In genomic region chr12:10189746-10190145, GRCm38 (mm10) we compare ENCODE assay signal across 28 mouse cellular contexts.
DNase-seq lines count a peak whose midpoint lies in the region; ATAC-seq and TF ChIP-seq lines count a peak whose summit lies in the region.
"Had no signal": no experiment of that assay in that cellular context is flagged by ENCODE, and none has a peak within 500 bp of the region (broad histone marks: within the 10 kb centered on the region; RNA-seq: fewer than 3 reads in every experiment).

No protein-coding gene starts in this region.

- H3K27me3 ChIP-seq in liver, adult 2 months (ENCODE audit: control insufficient read depth, insufficient read depth, low read length) = no peaks in the 10 kb centered on the region
- H3K27me3 ChIP-seq: CH12.LX; embryonic facial prominence, embryonic 13.5 days; forebrain, embryonic 12.5 days; forebrain, embryonic 15.5 days; heart, embryonic 13.5 days had no signal

- no peaks in the 10 kb centered on the region for H3K79me2 ChIP-seq in liver, adult 2 months (ENCODE audit: control insufficient read depth, insufficient read depth, low read length)

- no peaks in the 10 kb centered on the region for H3K36me3 ChIP-seq in liver, adult 2 months (ENCODE audit: control insufficient read depth, insufficient read depth, low read length)
- H3K36me3 ChIP-seq: embryonic facial prominence, embryonic 10.5 days; embryonic facial prominence, embryonic 13.5 days; forebrain, embryonic 12.5 days; forebrain, embryonic 15.5 days; G1E; heart, embryonic 13.5 days had no signal

- no peak overlapping the region for H3K4me3 ChIP-seq in liver, adult 2 months (ENCODE audit: insufficient read depth, low read depth, low read length)
- H3K4me3 ChIP-seq: embryonic facial prominence, embryonic 10.5 days; embryonic facial prominence, embryonic 13.5 days; erythroblast, embryonic 14.5 days; forebrain, embryonic 12.5 days; forebrain, embryonic 15.5 days; heart, embryonic 13.5 days had no signal

- H3K27ac ChIP-seq in liver, adult 2 months (replicated peaks; ENCODE audit: insufficient read depth, low read depth, low read length) = no peak overlapping the region
- H3K27ac ChIP-seq: embryonic facial prominence, embryonic 10.5 days; embryonic facial prominence, embryonic 13.5 days; forebrain, embryonic 12.5 days; forebrain, embryonic 15.5 days; heart, embryonic 13.5 days; hindbrain, embryonic 14.5 days had no signal

- WGBS in liver, adult 2 months = 63% methylated on average over 2 of the region's 2 CpGs

- no peak for ATAC-seq in cerebellum, adult (ENCODE audit: insufficient number of reproducible peaks, low FRiP score, low TSS enrichment)
- ATAC-seq: forebrain, embryonic 15.5 days had no signal

- no peak for TF ChIP-seq CTCF in liver, adult 2 months (IDR thresholded peaks at IDR 0.05; ENCODE audit: low read depth, low read length)

- DNase-seq in kidney, adult 18-20 months = peak; percentile 17
- no peak for DNase-seq in kidney, postnatal 4 days
- DNase-seq in liver, adult 2 months (ENCODE audit: extremely low read depth, low read depth, low spot score) = peak; percentile 21
- DNase-seq in liver (no peak), MN1 (ENCODE audit: low spot score) (no peak)
- peak; percentile 35 to 52 for DNase-seq in kidney, postnatal 25 days
- DNase-seq: adrenal gland, adult 2 months; adrenal gland, postnatal 14 days; B cell, adult 2 months; cerebellum, adult 11-12 months; cerebellum, adult 8-10 months; cerebellum, postnatal 10 days; cerebellum, postnatal 36 days; embryo, embryonic 11 days; gastrocnemius, postnatal 25 days; heart, adult 18-20 months; heart, postnatal 14 days; heart, postnatal 4 days had no signal

- H3K4me1 ChIP-seq in liver, adult 2 months (ENCODE audit: control insufficient read depth, insufficient read depth, low read length) = no peaks in the 10 kb centered on the region
- H3K4me1 ChIP-seq: embryonic facial prominence, embryonic 10.5 days; embryonic facial prominence, embryonic 13.5 days; forebrain, embryonic 12.5 days; forebrain, embryonic 15.5 days; heart, embryonic 13.5 days had no signal

- H3K9ac ChIP-seq in liver, adult 2 months (ENCODE audit: low read depth, low read length) = no peak overlapping the region
- H3K9ac ChIP-seq: embryonic facial prominence, embryonic 13.5 days; forebrain, embryonic 12.5 days; forebrain, embryonic 15.5 days; heart, embryonic 13.5 days; hindbrain, embryonic 14.5 days had no signal

- no peak for TF ChIP-seq POLR2A in liver, adult 2 months (IDR thresholded peaks at IDR 0.05; ENCODE audit: extremely low read depth, insufficient read depth, low read length)

Comparison
In these comparisons a context has a peak if more than half of its experiments do, and no peak if none do; other contexts are left out.
1. DNase-seq: peak in kidney, adult 18-20 months (single experiment), liver, adult 2 months (single experiment) and kidney, postnatal 25 days (2 of 2); none in kidney, postnatal 4 days (0 of 2), liver (single experiment) and MN1 (single experiment).